Mouse (Mus musculus) adrenal gland, adult 18-20 months (tissue): Measurements from ENCODE around the gene Nmb. TPM values are rescaled to one million over a fixed set of nuclear protein-coding genes. Genes with fewer than 3 reads are reported as not detected.
A peak's percentile ranks its signal among the peaks of the same experiment; 100 is the strongest.

ENCODE experiments used
- DNase-seq, 2 experiments: peaks; one replicate each; pipeline ENCODE4 v3.0.0; 2021 to 2022; ENCODE audit warnings: low spot score in 2 of 2
- total RNA-seq, 2 experiments: library from RNA; stranded (reverse); gene quantifications; 1 replicate in 1 of 2; 2 replicates in 1 of 2; pipeline ENCODE4 v1.2.3; 2021

The Nmb gene
- total RNA-seq, 2 experiments from 2014 or later = 2.6 to 3.3 TPM

DNA sequence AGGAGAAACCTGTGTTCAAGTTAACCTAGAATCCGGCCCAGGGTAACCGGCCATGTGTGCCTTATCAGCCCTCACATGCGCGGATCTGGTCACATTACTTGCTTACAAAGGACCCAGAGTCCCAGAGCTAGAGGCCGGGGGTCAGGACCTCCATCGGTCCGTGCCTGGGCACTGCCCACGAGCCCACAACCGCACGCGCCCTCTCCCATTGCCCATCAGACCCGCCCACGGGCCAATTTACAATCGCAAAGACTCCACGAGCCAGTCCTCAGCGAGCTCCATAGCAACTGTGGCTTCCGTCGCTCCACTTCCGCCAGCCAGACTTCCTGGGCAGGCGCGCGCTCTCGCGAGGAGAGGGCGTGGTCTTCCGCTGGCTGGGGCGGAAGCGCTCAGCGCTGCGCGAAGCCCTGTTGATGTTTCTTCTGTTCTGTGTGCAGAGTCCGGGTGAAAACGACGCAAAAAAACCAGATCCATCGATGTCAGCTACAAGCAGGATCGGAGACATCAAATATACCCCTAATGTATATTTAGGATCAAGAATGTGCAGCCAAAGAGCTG is 3.9 kb downstream of the Nmb start, which contains the start of gene Wdr73:
Wdr73 (minus strand) TSS at position 326 of the 558 bp plus-strand sequence.
- DNase-seq = peak; percentile 83 to 87

DNA sequence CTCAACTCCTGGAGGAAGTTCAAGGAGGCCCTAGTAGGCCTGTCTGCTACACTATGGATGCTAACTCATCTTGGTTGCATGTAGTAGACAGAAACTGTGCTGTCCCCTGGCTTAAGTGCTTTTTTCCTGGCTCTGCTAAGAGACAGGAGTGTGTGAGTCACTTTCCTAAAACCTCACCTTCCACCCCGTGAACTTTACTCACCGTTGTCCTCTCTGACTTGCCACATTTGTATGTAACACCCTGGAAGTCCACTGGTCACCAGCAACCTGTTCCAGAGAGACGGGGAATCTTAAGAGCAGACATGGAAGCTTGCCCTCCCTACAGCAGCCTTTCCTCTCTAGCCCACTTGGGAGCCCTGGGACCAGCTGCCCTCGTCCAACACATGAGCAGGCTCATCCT is 7.2 kb downstream of the Nmb start:
- DNase-seq = no peak

DNA sequence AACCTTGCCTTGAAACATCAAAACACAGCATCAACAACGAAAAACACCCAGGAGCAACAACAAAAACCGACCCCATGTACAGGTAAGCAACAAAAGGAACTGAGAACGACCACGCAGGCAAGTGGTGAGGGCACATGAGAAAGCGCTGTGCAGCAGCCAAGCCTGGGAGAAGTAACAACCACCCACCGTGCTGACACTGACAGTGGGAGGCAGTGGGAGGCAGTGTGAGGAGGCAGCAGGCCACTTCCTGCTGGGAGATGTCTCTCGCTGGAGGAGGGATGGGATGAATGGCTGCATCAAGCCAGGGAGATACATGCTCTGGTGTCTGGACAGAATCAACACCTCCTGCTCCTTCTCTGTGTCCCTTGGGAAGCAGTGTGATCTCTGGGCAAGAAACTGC is 7.7 kb downstream of the Nmb start:
- DNase-seq = no peak

DNA sequence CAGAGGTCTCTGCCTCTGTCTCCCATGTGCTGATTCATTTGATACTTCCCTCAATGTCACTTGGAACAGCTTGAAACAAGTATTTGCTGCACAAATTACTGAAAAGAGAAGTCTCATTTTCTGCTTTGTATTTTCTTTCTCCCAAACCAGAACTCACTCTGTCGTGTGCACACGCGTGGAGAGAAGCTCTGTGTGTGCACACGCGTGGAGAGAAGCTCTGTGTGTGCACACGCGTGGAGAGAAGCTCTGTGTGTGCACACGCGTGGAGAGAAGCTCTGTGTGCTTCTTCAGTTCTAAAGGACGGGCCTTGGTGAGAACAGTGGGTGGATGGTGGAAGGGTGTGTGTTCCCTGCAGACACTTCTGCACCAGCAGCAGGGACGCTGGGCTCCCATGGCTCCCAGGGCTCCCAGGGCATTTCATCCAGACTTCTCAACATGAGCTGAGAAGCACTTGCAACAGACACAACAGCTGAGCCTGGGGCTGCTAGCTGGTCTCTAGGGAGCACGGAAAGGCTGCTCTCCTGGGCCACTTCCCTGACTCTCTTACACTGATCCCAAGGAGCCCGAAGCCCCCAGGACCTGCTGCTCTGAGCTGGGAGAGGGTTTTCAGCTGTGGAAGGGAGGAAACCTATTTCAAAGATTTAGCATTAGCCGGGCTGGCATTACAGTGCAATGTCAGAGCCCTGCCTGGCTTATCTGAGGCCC is 9.9 kb downstream of the Nmb start:
- no peak for DNase-seq

DNA sequence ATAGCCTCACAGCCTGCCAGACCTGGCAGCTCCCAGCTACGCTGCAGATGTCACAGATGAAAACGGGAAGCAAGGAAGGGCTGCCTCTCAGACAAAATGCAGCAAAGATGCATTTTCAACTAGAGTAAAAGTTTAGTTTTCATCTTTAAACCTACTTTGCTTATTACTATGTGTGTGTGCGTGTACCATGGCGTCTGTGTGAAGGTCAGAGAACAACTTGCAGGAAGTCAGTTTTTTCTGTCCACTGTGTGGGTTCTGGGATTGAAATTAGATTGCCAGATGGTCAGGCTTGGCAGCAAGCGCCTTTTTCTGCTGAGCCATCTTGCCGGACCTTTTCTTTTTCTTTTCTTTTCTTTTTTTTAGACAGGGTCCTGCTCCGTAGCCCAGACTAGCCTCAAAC is 10.7 kb downstream of the Nmb start:
- no peak for DNase-seq

DNA sequence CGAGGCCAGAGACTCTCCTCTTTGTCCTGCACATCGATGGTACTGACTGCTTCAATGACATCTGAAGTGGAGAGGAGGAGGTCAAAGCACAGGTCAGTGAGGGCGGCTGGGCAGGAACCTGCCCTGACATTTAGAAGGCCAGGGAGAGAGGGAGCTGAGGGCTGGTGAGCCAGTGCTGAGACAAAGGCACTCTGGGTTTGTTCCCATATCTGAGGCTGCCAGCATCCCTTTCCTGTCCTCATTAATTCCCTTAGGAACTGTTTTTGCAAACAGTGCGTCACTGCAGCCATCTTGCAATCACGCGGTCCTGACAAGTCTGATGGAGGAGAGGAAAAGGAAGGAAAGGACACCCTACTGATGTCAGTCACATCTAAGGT is 11.1 kb downstream of the Nmb start:
- no peak for DNase-seq

DNA sequence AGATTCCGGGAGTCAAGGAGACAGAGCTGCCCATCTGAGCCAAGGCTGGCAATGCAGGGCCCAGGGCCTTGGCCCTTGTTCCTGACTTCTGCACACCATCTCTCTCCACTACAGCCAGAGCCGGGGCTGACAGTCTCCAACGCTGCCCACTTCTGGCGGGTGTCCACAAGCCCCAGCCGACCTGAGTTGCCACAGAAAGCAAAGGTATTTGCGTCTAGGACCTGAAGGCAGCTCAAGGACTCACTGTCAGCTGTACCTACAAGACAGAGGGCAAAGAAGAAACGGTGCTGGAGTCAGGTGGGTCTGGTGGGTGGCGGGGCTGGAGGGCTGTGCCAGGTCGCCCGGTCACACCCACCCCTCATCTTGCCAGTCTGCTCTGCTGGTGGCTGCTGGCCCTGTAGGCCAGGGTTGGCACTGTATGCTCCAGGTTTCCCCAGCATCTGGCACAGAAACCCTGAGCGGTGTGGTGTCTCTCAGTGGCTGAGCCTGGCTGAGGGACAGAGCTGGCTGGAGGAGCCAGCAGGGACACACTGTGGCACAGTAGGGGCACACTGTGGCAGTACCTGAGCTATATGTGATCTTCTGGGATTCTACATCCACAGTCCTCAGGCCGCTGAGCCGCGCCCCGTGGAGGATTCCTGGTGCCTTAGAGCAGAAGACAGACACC is 11.7 kb downstream of the Nmb start:
- DNase-seq = no peak

DNA sequence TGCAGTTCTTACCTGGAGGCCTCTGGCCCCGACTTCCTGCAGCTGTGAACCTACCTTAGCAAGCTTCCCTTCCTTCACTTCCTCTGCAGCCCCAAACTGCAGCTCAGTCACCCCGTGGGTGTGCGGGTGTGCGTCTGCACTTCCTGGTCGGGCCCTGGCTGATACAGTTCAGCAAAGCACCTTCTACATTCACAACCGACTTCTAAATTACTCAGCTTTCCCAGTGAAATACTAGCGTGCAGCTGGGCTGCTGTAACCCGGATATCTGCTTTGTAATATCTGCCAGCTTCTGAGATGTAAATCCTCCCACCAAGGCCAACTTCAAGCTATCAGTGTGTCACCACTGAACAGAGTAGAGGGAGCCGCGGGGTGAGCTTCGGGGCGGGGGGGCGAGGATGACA is 15.0 kb downstream of the Nmb start:
- DNase-seq = peak in 1 of 2 experiments; percentile 24

DNA sequence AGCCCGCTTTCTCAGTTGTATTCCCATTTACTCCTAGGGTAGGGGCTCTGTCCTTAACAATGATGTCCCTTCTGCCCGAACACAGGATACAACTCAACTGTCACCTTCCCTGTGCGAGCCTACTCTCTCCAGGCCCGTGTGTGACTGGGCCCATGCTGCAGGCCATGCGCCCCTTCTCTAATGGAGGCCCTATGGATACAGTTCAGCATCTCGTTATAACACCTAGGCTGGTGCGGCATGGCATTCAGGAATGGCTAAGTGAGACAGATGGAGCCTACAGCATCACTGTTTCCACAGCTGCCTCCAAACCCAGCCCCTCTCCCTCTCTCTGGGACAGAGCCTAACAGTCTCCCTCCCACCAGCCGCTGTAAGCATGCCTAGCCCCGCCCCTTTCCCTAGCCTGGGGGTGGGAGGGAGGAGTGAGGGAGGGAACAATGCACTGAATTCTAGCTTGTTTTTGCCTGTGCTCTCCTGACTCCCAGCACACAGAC is 15.8 kb downstream of the Nmb start:
- DNase-seq = no peak

DNA sequence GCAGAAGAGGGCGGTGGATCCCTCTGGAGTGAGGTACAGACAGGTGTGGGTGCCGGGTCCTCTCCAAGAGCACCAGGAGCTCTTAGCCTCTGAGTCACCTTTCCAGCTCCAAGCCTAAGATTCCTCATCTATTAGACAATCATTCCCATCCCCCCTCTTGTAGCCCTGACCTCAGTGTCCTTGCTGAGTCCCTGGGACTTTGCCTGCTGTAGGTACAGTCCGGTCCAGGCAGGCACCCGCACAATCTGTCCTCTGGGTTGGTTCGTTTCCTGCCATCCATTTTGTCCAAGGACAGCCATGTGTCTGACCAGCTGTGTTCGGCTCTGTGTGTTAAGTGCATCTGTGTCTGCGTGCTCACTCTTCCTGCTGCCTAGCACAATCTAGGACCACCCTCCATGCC is 16.3 kb downstream of the Nmb start:
- no peak for DNase-seq

DNA sequence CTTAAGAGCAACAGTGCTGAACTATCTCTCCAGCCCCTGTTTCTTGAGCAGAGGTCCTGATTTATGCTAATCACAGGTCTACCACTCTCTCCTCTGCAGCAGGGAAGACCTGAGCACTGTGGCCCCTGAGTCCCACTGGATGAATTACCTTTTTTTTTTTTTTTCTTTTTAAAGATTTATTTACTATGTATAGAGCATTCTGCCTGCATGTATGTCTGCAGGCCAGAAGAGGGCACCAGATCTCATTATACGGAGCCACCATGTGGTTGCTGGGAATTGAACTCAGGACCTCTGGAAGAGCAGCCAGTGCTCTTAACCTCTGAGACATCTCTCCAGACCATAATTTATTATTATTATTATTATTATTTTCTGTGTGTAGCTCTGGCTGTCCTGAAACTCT is 19.2 kb downstream of the Nmb start:
- no peak for DNase-seq

DNA sequence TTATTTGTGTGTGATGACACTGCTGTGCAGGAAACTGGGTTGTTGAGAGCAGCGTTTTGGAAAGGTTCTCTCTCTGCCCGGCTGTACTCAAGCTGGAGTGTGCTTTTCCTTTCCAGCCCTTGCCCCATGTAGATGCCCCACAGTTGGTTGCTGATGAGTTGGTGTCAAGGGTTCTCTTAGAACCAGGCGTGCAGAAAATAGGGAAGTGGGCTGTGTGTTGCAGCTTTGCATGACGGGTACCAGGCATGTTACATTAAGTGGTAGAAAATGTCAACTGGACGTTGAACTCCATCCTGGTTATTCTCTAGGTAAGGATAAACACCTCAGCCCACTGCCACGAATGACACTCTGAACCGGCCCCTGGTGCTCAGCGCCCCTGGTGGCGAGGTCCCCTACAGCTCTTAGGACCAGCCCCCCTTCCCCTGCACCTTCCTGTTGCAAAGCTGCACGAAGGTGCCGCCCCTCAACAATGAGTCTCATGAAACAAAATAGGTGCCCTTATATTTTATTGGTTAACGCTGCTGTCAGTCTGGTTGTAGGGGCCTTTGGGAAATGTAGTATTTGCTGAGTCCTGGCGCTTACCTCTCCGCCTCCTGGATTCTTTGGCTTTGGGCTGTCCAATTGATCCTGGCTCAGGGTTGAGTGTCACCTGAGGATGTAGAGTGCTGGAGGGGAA is 21.9 kb downstream of the Nmb start:
- no peak for DNase-seq

DNA sequence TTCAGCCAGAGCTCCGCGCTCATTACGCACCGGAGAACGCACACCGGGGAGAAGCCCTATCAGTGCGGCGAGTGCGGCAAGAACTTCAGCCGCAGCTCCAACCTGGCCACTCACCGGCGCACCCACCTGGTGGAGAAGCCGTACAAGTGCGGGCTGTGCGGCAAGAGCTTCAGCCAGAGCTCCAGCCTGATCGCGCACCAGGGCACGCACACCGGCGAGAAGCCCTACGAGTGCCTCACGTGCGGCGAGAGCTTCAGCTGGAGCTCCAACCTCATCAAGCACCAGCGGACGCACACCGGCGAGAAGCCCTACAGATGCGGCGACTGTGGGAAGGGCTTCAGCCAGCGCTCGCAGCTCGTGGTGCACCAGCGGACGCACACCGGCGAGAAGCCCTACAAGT is 29.1 kb downstream of the Nmb start:
- no peak for DNase-seq

DNA sequence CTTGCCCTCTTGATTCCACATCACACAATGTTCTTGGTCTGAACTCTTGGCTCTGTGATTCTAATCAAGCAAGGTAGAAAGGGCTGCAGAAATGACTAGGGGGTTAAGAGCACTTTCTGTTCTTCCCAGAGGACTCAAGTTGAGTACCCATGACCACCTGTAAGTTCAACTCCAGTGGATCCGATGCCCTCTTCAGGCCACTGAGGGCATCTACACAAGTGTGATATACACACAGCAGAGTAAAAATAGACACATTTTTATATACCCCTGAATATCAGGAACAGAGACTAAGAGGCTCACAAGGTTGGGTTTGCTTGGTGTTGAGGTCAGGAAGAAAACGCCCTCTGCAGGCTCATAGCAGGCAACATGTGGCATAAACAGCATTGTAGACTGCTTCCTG is 31.2 kb downstream of the Nmb start:
- DNase-seq = no peak

DNA sequence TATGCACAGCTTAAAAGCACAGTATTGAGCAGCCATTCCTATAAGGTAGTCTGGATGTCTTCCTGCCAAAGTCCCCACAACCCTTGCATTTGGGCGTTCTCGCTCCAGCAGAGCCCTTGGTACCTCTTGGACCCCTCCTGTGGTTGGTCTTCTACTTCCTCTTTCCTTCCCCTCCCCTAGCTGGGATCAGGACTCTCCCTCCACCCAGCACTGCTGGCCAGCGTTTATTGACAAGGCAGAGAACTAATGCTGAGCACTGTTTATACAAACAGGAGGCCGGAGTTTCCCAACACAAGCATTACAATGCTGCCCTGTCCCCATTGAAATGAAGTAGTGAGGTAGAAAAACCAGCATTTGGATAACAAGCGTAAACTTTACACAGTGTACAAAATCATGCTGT is 31.8 kb downstream of the Nmb start:
- no peak for DNase-seq

DNA sequence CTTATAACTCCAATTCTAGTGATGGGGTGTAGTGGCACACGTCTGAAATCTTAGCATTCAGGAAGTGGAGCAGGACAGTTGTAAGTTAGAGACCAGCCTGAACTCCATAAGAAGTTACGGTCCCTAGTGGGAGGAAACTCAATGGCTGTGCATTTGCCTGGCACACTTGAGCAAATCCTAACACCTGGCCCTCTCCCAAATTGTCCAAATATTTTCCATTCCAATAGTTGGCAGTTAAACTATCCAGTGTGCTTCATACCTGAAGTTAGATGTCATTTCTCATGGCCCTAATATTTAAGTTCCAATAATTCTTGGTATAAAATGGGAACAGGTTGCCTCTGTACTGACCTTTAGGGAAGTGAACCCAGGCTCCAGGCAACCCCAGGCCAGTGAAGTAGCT is 36.2 kb downstream of the Nmb start:
- DNase-seq = no peak

DNA sequence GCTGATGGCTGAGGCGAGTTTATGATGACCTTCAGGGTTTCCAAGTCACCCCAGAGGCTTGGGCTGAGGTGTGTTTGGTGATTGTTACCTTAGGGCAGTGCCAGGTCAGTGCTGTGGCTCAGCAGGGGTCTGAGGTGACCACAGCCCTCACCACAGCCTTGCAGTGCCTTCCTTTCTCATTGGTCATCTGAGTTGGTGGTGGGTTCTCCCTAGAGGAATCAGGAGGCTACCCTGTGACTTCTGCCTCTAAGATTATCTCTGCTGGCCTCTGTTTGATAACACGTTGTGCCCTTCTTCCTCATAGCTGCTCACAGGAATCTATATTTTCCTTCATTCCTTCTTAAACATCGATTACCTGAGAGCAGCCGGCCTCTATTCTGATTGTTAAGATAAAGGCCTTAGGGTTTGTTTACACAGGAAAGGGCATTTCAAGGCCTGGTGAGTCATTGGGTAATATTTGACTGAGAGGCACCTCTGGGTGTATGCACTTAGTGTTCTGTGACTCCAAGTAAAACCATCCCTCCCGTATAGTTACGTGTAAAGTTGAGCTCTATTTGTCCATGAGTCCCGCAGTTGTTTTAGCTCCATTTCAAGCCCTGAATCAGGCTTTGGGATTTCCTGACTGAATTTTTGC is 38.2 kb downstream of the Nmb start:
- DNase-seq = no peak

DNA sequence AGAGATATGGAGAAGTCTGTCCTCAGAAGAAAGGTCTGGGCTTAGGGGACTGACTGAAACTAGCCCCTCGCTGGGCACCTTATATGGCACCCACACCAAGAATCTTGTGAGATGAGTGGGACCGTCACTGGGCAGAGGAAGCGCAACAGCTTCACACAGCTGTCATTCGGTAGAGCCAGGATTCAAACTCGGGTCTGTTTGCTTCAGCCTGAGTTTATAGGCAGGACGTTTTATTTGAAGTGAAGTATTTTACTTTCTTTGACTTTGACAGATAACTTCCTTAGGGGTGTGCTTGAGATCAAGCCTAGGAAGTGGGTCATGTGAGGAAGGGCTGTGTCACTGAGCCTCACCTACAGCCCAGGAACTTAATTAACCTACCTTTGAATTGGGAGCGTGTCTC is 39.4 kb downstream of the Nmb start:
- no peak for DNase-seq

DNA sequence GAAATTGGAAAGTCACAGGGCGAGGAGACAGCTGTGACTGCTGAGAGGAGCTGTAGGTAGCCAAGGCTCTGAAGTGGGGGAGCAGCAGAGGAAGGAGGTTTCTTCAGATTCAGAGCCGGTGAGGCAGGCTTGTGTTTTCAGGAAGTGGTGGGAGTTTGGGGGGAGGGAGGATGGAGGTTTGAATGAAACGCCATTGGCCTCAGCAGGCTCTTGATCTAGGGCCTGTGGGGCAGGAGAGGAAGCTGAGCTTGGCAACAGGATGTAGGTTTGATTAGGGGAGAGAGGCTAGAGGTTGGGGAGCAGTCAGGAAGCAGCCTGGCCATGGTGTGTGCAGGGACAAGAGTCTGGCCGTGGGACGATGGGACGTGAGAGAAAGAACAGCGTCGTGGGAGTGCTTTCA is 40.0 kb downstream of the Nmb start:
- no peak for DNase-seq

DNA sequence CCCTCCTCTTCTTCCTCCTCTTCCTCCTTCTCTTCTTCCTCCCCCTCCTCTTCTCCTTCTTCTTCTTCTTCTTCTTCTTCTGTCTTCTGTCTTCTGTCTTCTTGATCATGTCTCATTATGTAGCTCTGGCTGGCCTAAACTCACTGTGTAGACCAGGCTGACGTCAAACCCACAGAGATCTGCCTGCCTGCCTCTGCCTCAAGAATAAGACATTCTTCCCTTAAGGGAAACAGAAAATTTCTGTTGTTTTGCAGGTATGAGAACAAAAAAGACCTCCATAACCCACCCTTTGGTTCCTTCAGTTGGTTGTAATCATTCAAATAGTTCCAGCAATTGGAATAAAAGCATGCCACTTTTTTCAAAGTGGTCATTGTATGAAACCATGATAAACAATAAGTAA is 40.7 kb downstream of the Nmb start:
- no peak for DNase-seq

DNA sequence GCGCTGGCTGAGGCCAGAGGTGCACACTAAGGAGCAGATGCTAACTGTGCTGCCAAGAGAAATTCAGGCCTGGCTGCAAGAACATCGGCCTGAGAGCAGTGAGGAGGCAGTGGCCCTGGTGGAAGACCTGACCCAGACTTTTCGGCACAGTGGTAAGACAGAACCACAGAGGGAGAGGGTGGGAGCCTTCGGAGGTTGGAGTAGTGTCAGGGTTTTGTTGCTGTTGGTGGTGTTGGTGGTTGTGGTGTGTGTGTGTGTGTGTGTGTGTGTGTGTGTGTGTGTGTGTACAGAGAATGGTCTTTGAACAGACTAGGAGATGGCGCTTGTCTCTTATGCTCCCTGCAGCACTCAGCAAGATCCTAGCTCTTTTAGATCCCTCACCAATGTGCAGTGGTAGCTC is 41.4 kb downstream of the Nmb start:
- DNase-seq = no peak

DNA sequence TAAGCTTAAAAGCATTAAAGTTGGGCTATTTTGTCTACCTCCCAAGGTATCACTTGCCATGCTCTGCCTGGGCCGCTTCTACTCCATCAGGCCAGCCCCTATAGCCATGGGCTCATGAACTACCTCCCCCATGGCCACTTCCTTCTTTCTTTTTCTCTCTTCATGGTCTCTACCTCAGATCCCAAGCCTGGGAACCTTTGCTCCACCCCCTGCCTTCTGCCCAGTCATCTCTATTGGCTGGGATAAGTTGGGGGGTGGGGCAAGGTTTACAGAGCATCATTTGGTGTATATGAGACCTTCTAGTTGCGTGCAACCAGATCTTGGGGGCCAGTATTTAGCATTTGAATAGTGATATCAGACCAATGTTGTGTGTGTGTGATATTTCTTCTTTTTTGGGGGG is 42.4 kb downstream of the Nmb start:
- no peak for DNase-seq
